Mouse (Mus musculus): ENCODE measurements around the gene Lap3.

DNA sequence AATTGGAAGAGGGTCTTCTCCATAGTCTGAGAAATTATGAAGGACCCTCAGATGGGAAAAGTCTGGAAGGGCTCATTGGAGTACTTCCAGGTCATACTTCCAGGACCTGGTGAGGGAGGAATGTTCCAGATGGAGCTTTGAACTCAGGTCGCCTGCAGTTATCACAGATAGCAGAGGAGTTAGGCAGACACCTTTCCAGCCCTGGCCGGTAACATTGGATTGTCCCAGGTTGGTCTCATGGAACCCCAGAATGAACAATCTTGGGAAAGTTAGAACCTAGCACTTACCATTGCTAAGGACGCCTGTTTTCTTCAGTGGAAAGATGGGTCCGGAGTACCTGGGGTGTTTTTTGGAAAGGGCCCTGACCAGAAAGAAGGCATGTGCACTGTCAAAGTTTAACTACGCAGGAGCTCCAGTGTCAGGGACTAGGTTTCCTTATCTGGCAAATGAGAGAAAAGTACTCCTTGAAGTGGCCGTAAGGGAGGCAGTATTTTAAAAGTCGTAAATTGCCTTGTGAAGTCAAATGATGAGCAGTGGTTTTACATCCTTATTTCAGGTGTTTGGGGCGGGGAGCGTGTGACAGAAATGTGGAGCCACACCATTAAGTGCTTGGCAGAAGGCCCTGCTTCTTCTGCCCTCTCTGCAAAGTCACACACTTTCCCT is 1.1 kb downstream of the Lap3 start:
- TF ChIP-seq CTCF (IDR thresholded peaks at IDR 0.05; ENCODE audit: low read depth) (no peak), EP300 (IDR thresholded peaks at IDR 0.05; ENCODE audit: low read depth) (no peak)
